Mouse (Mus musculus) liver, postnatal 0 days (tissue): ENCODE measurements at regions not wholly inside any gene's neighbourhood (a gene's known extent, or its start where the extent isn't known, plus 50 kb on each side); places are given as distances from the start of the nearest gene placed in this dataset.

Experiments
- ATAC-seq: fragments of 200-750 bp; cut with Nextera tagmentation; 2 replicates; pipeline ENCODE4 v1.8.0; 2017; ENCODE audit warnings: mild to moderate bottlenecking, moderate library complexity
- DNase-seq: peaks from one replicate; pipeline ENCODE4 v3.0.0-alpha.2; 2016
- H3K27ac ChIP-seq: fragments of 300-500 bp; sonication (generic); 2 replicates; pipeline ENCODE4 v1.5.1; 2014; ENCODE audit warnings: antibody characterized with exemption, moderate library complexity, mild to moderate bottlenecking, low read depth
- H3K27me3 ChIP-seq: fragments of 300-500 bp; sonication (generic); 2 replicates; pipeline ENCODE4 v1.6.1; 2014; ENCODE audit warnings: low read length, control low read depth, mixed read lengths; ENCODE audit not compliant: insufficient read depth
- H3K36me3 ChIP-seq: fragments of 300-500 bp; sonication (generic); replicated peaks from 2 replicates; pipeline ENCODE4 v1.6.1; 2014; ENCODE audit warnings: mild to moderate bottlenecking, control low read depth, low read length, moderate library complexity, mixed read lengths; ENCODE audit not compliant: insufficient read depth
- H3K4me1 ChIP-seq: fragments of 300-500 bp; sonication (generic); 2 replicates; pipeline ENCODE4 v1.6.1; 2014; ENCODE audit warnings: antibody characterized with exemption, mild to moderate bottlenecking, control low read depth; ENCODE audit not compliant: insufficient read depth
- H3K4me2 ChIP-seq: fragments of 300-500 bp; sonication (generic); 2 replicates; pipeline ENCODE4 v1.6.1; 2014; ENCODE audit warnings: low read depth, mild to moderate bottlenecking, low read length, moderate library complexity, mixed read lengths
- H3K4me3 ChIP-seq: fragments of 300-500 bp; sonication (generic); 2 replicates; pipeline ENCODE4 v1.5.1; 2014; ENCODE audit warnings: low read depth, low read length
- H3K9ac ChIP-seq: fragments of 300-500 bp; sonication (generic); replicated peaks from 2 replicates; pipeline ENCODE4 v1.6.1; 2014; ENCODE audit warnings: mild to moderate bottlenecking, moderate library complexity
- H3K9me3 ChIP-seq: fragments of 300-500 bp; sonication (generic); 2 replicates; pipeline ENCODE4 v1.6.1; 2016; ENCODE audit warnings: mild to moderate bottlenecking, control low read depth, low read length, mixed read lengths
- CTCF ChIP-seq: sonication (generic); IDR thresholded peaks from 2 replicates; pipeline ENCODE4 v1.5.1; 2016; ENCODE audit warnings: antibody characterized with exemption, low read depth
- EP300 ChIP-seq: IDR thresholded peaks from 2 replicates; pipeline ENCODE4 v1.6.1; 2016; ENCODE audit warnings: antibody characterized with exemption, low read depth, mild to moderate bottlenecking
- WGBS: fragments of 180-500 bp; shearing (Covaris S2); extraction: QIAGEN DNeasy Blood & Tissue Kit; methylation state at CpG from one replicate; pipeline ENCODE4 v1.1.7; 2014; ENCODE audit not compliant: insufficient replicate concordance; 5-methylcytosine and 5-hydroxymethylcytosine counted together

DNA sequence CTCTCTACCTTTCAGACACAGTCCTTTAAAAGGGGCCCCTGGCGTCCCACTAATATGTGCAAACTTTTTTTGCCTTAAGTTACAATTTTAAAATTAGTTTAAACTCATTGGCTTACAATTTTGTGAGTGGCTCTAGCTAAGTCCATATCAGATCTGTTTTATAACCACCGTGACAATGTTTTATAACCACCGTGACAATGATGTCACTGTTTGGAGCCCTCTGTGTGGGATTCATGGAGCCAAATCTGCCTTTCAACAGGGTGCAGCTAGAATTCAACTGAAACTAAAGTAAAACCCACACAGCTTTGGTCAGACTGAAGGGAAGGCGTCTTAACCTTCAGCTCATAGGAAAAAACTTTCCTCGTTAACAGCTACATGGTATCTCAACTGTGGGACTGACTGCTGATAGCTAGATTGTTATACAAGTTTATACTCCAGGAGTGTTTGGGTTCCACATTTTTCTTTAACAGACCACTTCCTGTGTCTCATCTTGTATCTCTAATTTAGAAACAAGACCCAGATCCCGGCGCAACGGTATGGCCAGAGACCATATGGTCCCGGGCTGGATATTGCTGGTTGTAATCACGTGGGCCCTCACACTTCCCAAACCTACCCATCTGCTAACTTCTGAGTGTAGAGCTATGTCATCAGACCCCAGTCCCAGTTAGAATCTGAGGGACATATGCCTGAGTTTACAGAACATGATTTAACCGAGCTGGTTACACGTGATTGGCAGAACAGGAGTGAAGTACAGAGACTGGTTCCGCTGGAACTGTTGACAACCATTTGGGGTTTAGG, 102.7 kb upstream of the Cand1 start:
- no peak for DNase-seq
- Histone ChIP-seq H3K9me3 (no peaks in the 10 kb centered on the region), H3K9ac (no peak overlapping the region), H3K36me3 (no peaks in the 10 kb centered on the region), H3K27me3 (no peaks in the 10 kb centered on the region), H3K4me2 (no peak overlapping the region), H3K4me3 (no peak overlapping the region), H3K27ac (no peak overlapping the region), H3K4me1 (no peaks in the 10 kb centered on the region)
- WGBS: 76% methylated on average over 13 of the region's 13 CpGs
- TF ChIP-seq CTCF (no peak), EP300 (no peak)
- ATAC-seq: no peak

DNA sequence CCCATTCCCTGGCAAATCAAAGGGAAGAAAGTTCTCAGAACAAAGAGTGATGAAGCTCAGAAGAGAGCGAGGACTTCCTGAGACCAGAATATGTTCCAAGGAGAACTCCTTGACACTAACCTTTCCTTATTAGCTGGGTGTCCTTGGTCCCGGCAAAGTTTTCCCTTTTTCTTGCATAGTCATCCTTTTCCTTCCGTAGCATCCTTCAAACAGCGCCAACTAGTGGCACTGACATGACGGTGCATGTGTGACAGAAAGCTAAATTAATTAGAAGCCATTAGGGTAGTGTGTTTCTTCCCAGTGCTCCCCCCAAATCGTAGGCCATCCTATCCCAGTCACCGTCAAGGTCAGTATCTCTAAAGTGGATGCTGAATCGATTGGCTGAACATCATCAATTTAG, 100.5 kb upstream of the Cand1 start:
- Histone ChIP-seq H3K4me1 (no peaks in the 10 kb centered on the region), H3K27ac (no peak overlapping the region), H3K36me3 (no peaks in the 10 kb centered on the region), H3K9me3 (no peaks in the 10 kb centered on the region), H3K4me2 (no peak overlapping the region), H3K4me3 (no peak overlapping the region), H3K9ac (no peak overlapping the region), H3K27me3 (no peaks in the 10 kb centered on the region)
- DNase-seq (no peak), ATAC-seq (no peak)
- 62% methylated on average over 8 of the region's 8 CpGs for WGBS
- peak; percentile 50 for TF ChIP-seq CTCF
- TF ChIP-seq EP300: no peak

DNA sequence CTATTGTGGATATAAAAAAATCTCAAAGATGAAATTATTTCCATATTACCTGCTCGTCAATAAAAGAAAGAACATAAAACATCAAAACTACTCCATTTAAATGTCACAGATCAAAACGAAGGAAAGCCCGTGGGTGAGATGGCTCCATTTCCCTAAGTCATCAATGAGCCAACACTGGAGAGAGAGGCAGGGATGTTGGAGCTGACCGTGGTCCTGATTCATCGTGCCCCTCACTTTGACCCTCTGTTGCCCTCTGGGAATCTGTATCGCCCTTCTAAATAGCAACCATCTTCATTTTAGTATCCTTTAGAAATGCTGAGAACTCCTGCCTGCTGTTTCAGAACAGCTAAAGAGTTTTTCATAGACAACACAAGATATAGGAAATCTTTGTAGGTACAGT, 87.1 kb upstream of the Cand1 start:
- H3K27me3 ChIP-seq: no peaks in the 10 kb centered on the region
- H3K9me3 ChIP-seq: no peaks in the 10 kb centered on the region
- DNase-seq: no peak
- H3K4me2 ChIP-seq: no peak overlapping the region
- H3K9ac ChIP-seq: no peak overlapping the region
- no peak overlapping the region for H3K4me3 ChIP-seq
- H3K36me3 ChIP-seq: no peaks in the 10 kb centered on the region
- H3K27ac ChIP-seq: no peak overlapping the region
- TF ChIP-seq CTCF (no peak), EP300 (no peak)
- 35% methylated on average over 6 of the region's 6 CpGs for WGBS
- no peaks in the 10 kb centered on the region for H3K4me1 ChIP-seq
- ATAC-seq: no peak

DNA sequence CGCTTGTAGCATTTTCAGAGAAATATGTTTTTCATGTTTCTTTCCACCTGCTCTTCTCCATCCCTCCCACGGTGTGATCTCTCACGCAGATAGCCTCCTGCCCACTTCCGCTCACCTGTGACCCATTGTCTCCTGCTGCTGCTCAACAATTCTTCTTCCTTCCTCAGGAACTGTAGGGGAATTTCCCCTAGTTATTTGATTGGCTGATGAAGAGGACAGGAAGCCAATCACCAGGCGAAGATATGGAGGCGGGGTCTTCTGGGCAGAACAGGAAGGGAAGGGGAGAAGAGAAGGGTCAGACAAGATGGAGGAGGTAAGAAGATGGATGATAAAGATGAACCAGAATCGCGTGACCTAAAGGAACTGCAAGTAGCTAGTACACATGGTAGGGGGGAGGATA, 80.1 kb upstream of the Cand1 start:
- H3K4me1 ChIP-seq: no peaks in the 10 kb centered on the region

DNA sequence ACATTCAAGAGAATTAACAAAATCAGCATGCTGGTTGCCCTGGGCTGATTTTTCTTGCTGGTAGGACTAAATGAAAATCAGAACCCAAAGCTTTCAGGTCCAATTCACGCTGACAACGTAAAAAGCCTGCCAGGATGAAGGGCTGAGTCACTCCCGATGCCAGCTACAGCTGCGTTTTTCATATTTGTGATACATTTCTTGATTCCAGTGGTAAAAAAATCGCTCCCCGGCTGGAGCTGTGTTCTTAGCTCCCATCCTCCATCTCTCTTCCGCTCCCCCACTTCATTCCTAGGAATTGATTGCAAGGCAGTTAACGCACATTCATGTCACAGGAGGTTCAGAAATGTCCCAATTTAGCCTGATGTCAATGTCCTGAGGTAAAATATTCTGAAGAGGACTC, 78.6 kb upstream of the Cand1 start:
- Histone ChIP-seq H3K4me2 (no peak overlapping the region), H3K4me1 (no peaks in the 10 kb centered on the region), H3K27me3 (no peaks in the 10 kb centered on the region), H3K9me3 (no peaks in the 10 kb centered on the region), H3K36me3 (no peaks in the 10 kb centered on the region), H3K27ac (no peak overlapping the region), H3K4me3 (no peak overlapping the region), H3K9ac (no peak overlapping the region)
- DNase-seq (no peak), ATAC-seq (no peak)
- TF ChIP-seq EP300: no peak
- TF ChIP-seq CTCF: no peak
- 82% methylated on average over 8 of the region's 8 CpGs for WGBS

More for the DNA sequence above, 80.1 kb upstream of the Cand1 start:
- H3K4me3 ChIP-seq: no peak overlapping the region
- H3K27me3 ChIP-seq: no peaks in the 10 kb centered on the region
- H3K9ac ChIP-seq: no peak overlapping the region
- TF ChIP-seq EP300: no peak
- TF ChIP-seq CTCF: no peak
- no peak for DNase-seq
- H3K36me3 ChIP-seq: no peaks in the 10 kb centered on the region
- WGBS: 85% methylated on average over 8 of the region's 8 CpGs
- H3K4me2 ChIP-seq: no peak overlapping the region
- H3K27ac ChIP-seq: no peak overlapping the region
- ATAC-seq: no peak
- no peaks in the 10 kb centered on the region for H3K9me3 ChIP-seq

DNA sequence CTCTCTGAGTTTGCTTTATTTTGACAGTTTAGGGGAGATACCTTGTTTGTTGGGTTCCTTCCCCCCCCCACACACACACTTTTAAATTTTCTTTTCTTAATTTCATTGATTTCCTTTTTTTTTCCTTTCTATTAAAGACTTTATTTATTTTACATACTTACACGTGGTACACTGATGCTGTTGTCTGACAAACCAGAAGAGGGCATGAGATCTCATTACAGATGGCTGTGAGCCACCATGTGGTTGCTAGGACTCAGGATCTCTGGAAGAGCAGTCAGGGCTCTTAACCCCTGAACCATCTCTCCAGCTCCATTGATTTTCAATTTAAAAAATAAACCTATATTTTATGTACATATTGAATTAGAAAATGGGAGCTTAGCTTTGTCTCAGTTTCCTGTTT, 71.7 kb upstream of the Cand1 start:
- TF ChIP-seq EP300 (no peak), CTCF (no peak)
- DNase-seq (no peak), ATAC-seq (no peak)
- WGBS: 7% methylated on average over 1 of the region's 1 CpGs
- Histone ChIP-seq H3K4me1 (no peaks in the 10 kb centered on the region), H3K27ac (no peak overlapping the region), H3K27me3 (no peaks in the 10 kb centered on the region), H3K9me3 (no peaks in the 10 kb centered on the region), H3K36me3 (no peaks in the 10 kb centered on the region), H3K4me2 (no peak overlapping the region), H3K4me3 (no peak overlapping the region), H3K9ac (no peak overlapping the region)
